Mouse (Mus musculus) R1 (cell line): ENCODE results near the gene Gsk3a.

Source experiments
- DNase-seq: peaks from one replicate; pipeline ENCODE4 v3.0.0-alpha.2; 2018; ENCODE audit warnings: low read depth, low spot score

Gene Gsk3a

DNA sequence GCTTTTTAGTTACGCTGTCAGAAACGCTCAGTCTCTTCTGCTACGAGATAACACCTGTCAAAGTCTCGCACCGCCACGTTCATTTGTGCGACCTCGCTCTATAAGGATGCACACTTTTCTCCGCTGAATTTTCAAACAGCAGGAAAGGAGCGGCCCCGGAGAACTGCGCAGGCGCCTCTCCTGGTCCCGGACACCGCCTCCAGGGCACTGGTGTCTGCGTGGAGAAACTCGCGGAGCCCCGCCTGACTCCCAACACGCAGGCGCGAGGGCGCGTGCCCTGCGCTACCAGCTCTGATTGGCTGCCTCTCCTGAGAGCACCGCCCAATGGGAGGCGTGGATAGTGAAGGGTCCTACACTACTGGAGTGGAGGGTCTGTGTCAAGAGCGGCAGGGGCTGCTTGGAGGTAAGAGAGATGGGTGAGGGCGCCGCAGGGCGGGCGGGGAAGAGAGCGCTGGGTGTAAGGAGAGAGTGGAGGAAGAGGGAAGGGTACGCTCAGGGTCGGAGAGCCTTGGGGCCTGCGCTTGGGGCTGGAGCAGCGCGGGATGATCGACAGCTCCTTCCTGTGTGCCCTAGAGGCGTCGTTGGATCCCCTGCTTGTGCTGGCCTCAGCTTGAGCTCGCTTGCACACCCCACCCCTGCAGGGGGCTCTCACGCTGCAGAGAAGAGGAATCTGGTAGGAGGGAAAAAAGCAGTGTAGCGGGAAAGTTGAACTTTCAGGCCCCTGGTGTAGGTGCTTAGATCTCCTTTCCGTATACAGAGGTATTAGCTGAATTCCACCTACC lies 16.4 kb downstream of the Gsk3a start, which contains the start of gene Zfp526:
Gene Zfp526 (plus strand): TSS at position 324 of the 782 bp plus-strand sequence.
- peak; percentile 99 for DNase-seq

DNA sequence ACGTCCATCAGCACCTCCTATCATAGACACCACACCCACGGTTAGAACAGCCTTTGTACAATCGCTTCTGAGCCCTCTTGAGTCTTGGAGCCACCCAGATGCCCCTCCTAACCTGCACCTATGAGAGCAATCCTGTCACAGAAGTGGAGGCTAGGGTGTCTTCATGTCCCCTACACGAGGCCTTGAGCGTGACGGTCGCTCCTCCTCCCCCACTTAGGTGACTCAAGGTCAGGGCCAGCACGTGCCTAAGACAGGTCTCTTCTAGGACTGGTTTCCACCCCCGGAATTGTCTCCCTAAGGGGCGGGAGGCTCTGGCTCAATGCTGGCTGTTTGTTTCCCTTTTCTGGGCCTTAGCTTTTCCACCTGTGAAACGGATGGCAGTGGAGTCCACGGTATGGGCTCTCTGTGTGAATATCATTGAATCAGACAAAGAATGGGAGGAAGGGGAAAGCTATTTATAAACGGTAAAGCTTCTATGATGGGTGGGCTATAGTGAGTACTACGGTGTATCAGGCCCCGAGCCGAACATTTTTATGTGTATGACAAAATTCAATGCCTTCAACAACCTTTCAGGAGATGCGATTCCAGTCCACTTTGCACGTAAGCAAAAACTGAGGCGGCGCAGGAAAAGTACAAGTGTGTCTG lies 17.1 kb downstream of the Gsk3a start, which contains the start of gene Dedd2:
Gene Dedd2 (minus strand): TSS at position 159 of the 645 bp plus-strand sequence.
- peak; percentile 65 for DNase-seq

DNA sequence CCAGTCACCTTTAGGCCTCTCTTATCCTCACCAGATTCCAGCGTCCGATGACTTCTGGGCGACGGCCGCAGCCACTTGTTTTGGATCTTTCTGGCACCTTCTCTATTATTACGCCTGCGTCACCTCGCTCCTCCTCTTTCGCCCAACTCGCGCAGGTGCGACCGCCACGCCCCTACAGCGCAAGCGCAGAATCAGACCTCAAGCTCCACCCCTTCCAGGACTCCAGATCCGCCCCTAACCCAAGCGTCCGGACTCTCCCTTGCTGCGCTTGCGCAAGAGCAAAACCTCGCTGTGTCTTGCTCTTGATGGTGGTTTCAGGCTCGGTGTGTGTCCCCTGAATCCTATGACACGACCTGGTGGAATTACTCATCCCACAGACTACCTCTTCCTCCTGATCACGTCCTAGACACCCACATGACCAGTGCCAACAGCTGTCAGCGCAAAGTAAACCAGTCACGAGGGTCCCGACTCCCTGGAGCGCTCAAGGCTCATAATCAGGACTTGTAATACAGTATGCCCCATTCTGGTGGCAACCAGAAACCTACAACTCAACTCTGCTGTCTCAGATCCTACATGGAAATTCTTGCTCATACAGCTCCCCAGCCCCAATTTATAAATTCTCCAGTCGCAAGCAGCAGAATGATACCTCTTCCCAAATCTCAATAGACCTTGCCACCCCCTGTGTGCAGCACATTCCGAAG lies 17.7 kb downstream of the Gsk3a start:
- peak; percentile 97 for DNase-seq

DNA sequence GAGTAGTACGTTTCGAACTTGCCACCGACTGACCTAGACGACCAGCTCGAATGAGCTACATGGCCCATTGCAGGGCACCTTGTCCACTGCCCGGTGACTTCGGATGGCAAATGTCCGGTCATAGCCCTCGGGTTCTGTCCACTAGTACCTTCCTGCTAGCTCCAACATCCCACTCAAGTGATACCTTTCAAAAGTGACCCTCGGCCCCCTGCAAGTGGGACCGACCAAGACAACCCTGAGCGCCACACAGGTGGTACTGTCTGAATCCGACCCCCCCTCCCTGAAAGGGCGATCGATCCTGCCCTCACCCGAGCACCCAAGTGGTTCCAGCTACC lies 18.3 kb downstream of the Gsk3a start:
- no peak for DNase-seq

DNA sequence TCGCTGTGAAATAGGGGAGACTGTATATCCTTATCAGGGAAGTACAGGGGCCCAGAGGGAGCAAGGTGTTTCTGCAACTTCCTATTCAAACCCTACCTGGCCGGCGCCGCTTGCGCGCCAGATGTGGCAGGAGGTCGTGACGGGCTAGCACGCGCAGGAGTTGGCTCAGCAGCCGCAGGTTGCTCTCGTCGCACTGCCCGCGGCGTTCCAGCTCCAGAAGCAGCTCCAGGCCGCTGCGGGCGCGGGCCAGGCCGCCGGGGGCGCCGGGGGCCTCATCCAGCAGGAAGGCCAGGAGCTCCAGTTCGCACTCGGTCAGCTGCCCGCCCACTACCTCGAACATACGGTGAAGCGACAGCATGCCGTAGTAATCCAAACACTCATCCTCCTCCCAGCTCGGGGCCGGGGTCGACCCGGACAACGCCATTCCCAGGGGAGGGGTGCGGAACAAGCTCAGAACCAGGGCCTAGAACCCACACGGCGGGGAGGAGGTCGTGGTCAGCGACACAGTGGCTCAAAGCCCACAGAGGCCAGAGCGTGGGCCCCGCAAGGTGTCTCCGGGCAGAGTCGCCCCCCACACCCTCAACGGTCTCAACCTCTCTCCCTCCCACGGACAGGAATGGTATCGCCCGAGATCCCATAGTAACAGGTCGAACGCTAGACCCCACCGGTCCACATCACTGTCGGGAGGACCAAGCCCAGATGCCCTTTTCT lies 18.8 kb downstream of the Gsk3a start:
- DNase-seq: peak; percentile 80

DNA sequence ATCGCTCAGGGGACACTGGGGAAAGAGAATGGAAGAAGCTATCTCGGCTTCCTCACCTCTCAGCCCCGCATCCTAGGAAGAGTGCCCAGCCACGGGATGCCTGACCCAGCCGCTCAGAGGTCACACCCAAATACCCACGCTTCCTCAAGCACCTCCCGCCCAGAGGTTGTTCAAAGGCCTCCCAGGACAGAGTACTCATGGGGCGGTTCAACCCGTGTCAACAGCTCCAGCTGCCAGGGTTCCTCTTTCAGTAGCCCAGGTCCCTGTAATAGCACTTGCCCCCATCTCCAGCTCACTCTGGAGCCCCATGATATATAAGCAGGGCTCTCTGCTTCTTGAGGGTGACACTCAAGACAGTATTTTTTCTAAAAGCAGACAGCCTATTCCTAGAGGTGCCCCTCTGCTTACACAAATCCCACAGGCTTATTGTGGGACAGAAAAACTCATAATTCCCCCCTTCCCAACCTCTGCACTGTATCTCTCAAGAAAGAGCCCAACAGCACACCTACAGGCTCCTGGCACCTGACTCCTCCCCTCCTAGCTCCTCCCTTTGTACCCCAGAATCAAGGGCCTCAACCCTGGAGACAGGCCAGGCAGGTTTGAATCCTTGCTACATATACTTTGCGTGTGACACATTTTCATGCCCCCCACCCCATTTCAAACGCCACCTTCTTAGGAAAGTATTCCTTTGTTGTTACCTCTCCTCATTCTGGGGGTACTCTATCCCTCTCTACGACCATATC lies 19.8 kb downstream of the Gsk3a start:
- no peak for DNase-seq

DNA sequence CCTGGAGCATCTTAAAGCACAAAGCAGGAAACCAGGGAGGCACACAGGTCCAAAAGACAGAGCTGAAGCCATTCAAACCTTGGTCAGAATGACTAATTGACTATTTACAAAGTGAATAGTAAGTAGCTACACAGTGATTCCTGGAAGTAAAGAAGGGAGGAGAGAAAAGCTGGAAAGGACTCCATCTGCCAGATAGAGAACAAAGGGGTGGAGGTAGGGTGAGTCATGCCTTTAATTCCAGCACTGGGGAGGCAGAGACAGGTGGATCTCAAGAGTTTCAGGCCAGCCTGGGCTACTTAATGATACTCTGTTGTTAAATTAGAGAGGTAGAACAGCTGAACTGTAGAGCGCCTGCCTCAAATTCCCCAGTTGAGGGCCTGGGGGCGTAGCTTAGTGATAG lies 23.5 kb downstream of the Gsk3a start:
- DNase-seq: peak; percentile 82

DNA sequence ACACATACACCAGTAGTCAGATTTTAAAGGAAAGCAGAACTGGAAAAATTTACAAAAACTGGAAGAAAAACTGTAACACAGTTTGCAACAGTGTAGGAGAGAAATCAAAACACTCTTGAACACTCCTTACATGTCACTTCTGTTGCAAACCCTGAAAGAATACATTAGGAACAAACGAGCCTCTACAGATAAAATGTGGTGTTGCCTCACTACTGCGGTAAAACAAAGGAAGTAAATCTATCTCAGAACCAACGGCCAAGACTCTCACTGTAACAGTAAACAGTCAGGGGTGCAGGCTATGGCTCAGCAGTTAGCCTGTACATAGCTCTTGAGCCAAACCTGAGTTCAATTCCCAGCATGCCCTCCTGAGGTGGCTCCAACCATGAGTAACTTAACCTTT lies 24.6 kb downstream of the Gsk3a start:
- no peak for DNase-seq

DNA sequence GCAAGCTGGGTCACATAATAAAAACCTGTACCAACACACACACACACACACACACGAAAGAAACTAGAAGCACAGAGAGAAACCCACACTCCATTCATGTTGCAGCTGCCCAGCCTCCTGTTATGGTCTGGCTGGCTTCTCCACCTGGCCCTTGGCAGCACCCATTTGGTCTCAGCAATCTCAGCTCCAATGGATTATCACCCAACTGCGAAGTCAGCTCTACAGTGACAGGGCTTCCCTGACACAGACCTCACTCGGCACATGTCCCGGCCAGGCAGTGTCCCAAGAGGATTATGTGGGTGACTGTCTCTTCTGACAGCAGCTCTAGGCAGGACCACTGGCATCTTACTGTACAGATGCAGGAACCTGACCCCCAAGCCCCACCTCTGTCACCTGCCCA lies 27.2 kb downstream of the Gsk3a start:
- no peak for DNase-seq

DNA sequence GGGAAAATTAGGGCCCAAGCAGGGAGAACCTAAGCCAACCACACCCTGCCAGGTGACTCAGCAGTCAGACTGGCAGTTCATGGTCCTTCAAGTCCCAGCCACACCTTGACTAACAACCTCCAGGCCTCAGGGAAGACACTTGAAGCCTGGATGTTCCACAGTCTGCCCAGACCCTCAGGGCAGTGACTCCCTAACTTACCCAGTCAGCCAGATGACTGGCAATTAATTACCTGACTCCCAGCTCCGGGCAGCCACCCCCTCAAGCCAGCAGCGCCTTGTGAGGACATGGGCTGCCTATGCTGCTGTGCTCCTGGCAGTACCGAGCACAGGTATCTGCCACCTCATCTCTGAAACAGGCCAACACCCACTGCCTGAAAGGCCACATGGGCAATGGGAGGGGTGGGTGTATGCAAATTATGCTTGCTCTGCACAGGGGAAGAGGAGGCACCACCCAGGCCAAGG lies 28.5 kb downstream of the Gsk3a start:
- no peak for DNase-seq

DNA sequence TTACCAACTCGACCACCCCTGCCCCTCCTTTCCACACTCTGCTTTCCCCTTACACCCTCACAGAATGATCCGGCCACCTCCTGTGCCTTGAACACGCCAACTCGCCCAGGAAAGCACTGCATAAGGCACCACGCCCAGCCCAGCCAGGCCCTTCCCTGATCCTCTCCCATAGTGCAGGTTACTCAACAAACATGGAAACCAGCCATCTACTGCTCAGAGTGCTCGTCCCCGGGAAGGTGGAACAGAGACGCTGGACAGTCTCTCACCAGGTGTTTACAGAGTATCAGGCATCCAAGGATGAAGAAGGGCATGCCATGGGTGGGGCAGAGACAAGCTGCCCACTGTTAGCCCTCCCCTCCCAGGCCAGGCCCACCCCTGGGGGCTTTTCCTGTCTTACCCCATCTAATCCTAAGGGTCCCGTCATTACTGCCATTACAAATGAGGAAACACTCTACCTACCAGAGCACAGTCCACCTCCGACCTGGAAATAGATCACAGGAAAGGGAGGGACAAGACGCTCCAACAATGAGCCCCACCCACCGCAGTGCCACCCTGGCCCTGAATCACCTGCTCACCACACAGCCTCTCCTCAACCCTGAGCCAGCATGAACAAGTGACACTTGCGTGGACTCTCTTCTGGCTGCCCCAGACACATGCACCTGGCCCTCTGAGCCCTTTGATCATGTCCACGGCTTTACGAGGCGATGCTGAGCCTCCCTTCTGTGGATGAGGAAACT lies 31.4 kb downstream of the Gsk3a start:
- no peak for DNase-seq

DNA sequence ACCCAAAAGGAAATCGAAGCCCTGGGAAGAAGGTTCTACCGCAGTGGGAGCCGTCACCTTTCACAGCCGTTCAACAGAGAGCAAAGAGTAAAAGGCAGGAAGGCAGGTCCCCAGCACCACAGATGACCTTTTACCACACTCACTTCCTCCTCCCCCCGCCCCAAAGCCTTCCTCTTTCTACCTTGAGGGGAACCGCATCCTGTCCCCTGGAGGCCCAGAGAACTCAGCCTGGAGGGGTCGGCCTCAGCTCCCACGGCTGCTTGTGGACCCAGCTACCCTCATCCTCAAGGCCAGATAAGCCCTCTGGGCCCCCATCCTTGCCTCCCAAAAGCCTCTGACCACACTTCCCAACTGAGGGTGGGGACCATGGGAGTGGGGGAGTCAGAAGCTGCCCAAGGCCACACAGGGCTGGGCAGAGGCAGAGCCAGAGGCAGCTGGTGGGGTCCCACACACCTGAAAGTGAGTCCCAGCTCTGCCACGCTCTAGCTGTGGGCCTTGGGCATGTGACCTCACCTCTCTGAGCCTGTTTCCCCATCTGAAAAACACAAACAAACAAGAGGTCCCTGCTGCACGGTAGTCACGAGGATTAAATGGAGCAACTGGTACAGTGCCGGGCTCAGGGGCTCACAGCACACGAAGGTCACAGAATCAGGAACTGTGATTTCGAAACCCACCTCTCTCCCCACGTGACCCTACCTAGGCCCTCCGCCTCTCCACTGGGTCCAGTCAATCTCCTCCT lies 32.1 kb downstream of the Gsk3a start:
- no peak for DNase-seq

DNA sequence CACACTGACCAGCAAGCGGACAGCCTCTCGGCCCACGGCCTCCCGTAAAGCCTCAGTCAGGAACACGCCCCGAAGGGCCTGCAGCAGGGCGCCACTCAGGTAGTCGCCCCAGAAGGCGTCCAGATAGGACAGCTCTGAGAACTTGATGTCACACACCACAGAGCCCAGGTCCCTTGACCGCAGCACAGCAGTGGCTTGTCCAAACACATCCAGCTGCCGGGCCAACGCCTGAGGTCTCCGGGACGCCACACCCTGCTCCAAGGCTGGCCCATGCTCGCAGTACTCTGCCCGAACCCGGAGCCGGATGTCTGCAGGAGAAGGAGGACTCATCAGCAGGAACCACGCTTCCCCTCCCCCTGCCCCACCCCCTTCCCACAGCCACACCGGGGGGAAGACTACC lies 34.0 kb downstream of the Gsk3a start:
- DNase-seq: peak; percentile 46

DNA sequence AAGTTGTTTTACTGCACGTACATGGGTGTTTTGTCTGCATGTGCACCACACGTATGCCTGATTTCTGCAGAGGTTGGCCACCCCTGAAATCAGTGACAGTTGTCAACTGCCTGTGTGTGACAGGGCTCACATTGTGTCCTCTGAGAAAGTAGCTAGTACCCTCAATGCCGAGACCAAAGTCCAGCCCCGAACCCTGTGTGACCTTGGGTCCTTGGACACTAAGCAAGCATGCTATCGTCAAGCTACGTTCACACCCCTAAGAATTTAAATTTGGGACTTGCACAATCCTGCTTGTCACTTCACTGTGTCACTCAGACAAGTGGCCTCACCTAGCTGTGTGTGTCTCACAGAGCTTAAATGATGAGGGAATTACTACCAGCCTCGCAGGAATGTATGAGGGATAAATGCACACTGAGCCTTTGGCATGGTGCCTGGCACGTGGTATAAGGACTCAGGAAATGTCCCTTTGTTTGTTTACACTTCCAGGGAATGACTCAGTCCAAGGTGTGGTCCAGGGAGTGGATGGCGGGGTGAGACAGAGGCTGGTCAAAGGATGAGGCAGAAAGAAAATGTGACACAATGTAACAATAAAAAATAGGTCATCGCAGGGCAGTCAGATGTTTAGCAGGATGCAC lies 40.1 kb downstream of the Gsk3a start:
- peak; percentile 45 for DNase-seq

DNA sequence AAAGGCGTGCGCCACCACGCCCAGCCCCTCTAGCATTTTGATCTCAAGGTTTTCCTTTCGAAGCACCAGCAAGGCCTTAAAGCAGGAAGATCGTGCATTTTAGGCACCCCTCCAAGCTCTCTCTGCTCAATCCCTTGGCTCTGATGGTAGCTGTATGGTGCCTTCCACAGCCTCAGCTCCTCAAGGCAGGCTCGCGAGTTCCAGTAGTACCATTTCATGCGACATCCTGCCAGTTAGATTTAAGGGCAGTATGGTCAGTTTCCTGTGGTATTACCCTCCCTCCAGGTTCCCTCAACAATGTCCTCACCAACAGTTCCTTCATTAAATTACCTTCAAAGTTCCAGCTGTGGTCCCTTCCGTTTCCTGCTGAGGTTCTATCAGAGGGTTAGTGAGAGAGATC lies 41.5 kb downstream of the Gsk3a start:
- no peak for DNase-seq

DNA sequence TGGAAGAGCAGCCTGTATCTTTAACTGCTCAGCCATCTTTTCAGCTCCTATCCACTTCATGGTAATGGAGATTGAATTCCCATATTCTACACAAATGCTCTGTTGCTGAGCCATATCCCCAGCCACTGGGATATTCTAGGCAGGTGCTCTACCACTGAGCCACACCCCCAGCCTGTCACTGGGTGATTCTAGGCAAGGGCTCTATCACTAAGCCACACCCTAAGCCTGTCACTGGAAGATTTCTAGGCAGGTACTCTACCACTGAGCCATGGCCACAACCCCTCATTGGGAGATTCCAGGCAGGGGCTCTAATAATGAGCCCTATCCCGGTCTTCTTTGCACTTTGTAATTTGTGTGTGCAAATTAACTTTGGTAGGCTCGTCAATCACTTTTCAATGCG lies 42.5 kb downstream of the Gsk3a start:
- no peak for DNase-seq

DNA sequence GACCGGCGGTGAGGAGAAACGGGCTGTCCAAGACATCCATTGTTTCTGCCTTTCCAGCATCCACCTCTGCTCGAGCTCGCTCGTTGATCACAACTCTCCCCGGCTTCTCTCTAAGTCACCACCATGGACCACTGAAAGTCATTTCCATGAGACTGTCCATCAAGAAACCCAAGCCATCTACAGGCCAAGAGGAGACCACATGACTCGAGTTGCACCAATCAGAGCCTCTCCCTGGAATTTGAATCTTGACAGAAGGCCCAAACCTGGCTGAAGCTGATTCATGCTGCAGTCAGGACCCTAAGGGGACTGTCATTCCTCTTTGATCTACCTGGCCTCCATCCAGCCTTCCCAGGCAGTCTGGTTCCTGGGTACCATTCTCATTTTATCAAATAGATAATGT lies 45.5 kb downstream of the Gsk3a start:
- peak; percentile 85 for DNase-seq

DNA sequence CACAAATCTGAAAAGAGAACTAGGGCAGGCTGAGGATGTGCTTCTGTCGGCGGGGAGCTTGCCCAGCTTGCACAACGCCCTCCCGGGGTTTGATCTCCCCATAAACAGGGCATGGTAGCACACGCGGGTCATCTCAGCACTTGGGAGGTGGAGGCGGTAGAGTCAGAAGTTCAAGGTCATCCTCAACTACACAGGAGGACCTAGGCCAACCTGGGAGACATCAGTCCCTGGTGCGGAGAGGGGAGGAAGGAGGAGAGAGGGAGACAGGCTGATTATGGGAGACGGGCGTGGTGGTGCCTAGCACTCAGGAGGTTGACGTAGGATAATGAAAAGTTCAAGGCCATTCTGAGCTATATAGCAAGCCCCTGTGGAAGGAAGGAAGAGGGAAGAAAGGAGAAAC lies 46.8 kb downstream of the Gsk3a start:
- DNase-seq: peak; percentile 75
